Mouse (Mus musculus) stomach, postnatal 0 days (tissue): ENCODE measurements around the gene Pcca. TPM values are rescaled to one million over a fixed set of nuclear protein-coding genes. Genes with fewer than 3 reads are reported as not detected.

Experiments used
- ATAC-seq: fragments of 200-750 bp; cut with Nextera tagmentation; 2 replicates; pipeline ENCODE4 v1.8.0; 2017; ENCODE audit not compliant: low FRiP score, low TSS enrichment
- DNase-seq: peaks from one replicate; pipeline ENCODE4 v3.0.0-alpha.2; 2016; ENCODE audit warnings: low spot score
- H3K27ac ChIP-seq: fragments of 300-500 bp; sonication (generic); replicated peaks from 2 replicates; pipeline ENCODE4 v1.5.1; 2014; ENCODE audit warnings: mild to moderate bottlenecking, control low read depth
- H3K27me3 ChIP-seq: fragments of 300-500 bp; sonication (generic); 2 replicates; pipeline ENCODE4 v1.6.1; 2014; ENCODE audit warnings: low read length; ENCODE audit not compliant: control insufficient read depth, insufficient read depth
- H3K36me3 ChIP-seq: fragments of 300-500 bp; sonication (generic); 2 replicates; pipeline ENCODE4 v1.6.1; 2014; ENCODE audit warnings: low read length, mixed read lengths; ENCODE audit not compliant: control insufficient read depth, insufficient read depth
- H3K4me1 ChIP-seq: fragments of 300-500 bp; sonication (generic); replicated peaks from 2 replicates; pipeline ENCODE4 v1.6.1; 2014; ENCODE audit warnings: antibody characterized with exemption; ENCODE audit not compliant: control insufficient read depth, insufficient read depth
- H3K4me2 ChIP-seq: fragments of 300-500 bp; sonication (generic); replicated peaks from 2 replicates; pipeline ENCODE4 v1.6.1; 2014; ENCODE audit warnings: low read depth, mild to moderate bottlenecking, control low read depth, moderate library complexity
- H3K4me3 ChIP-seq: fragments of 300-500 bp; sonication (generic); 2 replicates; pipeline ENCODE4 v1.5.1; 2014; ENCODE audit warnings: low read depth, low read length, control low read depth
- H3K9ac ChIP-seq: fragments of 300-500 bp; sonication (generic); 2 replicates; pipeline ENCODE4 v1.6.1; 2014; ENCODE audit warnings: mild to moderate bottlenecking, low read length, control low read depth, mixed read lengths
- H3K9me3 ChIP-seq: fragments of 300-500 bp; sonication (generic); 2 replicates; pipeline ENCODE4 v1.6.1; 2016; ENCODE audit warnings: low read length; ENCODE audit not compliant: control insufficient read depth
- CTCF ChIP-seq: IDR thresholded peaks from 2 replicates; pipeline ENCODE4 v1.5.1; 2016; ENCODE audit warnings: antibody characterized with exemption, low read depth, mild to moderate bottlenecking, moderate library complexity
- EP300 ChIP-seq: optimal IDR thresholded peaks from 2 replicates; pipeline ENCODE3; 2016; ENCODE audit warnings: antibody characterized with exemption
- WGBS: fragments of 180-500 bp; shearing (Covaris S2); extraction: QIAGEN DNeasy Blood & Tissue Kit; methylation state at CpG from one replicate; pipeline ENCODE4 v1.1.7; 2014; 5-methylcytosine and 5-hydroxymethylcytosine counted together
- polyA plus RNA-seq: library from polyadenylated mRNA; unstranded; fragments of >200 nt; fragmentation: Nextera tagmentation; extraction: Ambion mirVana; gene quantifications from 2 replicates; pipeline ENCODE4 v1.2.1, GENCODE M21; 2015

Pcca gene
- polyA plus RNA-seq, 1 experiment from 2014 or later: 8.2 TPM

DNA sequence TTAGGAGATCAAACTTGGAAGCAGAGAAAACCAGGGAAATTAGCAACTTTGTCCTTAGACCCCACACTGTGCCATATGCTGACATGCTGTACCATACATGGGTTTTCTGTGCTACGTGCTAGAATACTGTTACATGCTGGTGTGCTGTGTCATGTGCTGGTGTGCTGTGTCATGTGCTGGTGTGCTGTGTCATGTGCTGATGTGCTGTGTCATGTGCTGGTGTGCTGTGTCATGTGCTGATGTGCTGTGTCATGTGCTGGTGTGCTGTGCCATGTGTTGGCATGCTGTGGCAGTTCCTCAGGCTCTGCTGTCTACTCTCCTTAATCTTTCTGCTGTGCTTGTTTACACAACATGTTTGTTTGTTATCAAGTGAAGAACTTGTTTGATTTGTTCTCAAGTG lies 157.4 kb downstream of the Pcca start:
- ATAC-seq: no peak
- Histone ChIP-seq H3K4me2 (no peak overlapping the region), H3K27me3 (no peaks in the 10 kb centered on the region), H3K4me3 (no peak overlapping the region), H3K27ac (no peak overlapping the region), H3K36me3 (no peaks in the 10 kb centered on the region), H3K9ac (no peak overlapping the region), H3K4me1 (no peaks in the 10 kb centered on the region), H3K9me3 (no peaks in the 10 kb centered on the region)
- 93% methylated on average over 1 of the region's 1 CpGs for WGBS
- no peak for TF ChIP-seq CTCF
- TF ChIP-seq EP300: no peak
- DNase-seq: no peak

DNA sequence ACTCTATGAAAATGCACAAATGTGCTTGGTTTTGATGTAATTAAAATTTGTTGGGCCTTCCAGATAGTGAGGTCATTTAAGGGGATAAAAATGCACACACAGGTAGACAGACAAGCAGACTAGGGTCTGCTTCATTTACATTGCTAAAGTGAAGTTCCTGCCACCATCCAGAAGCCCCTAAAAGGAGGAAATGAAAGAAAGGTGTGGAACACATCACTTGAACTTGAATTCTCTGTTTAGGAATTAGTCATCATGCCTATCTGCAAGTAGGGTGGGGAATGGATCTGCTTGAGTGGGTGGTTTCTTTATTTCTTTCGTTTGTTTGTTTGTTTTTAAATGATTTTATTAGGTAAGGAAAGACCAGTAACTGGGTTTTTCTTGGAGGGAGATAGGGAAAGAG lies 166.2 kb downstream of the Pcca start:
- Histone ChIP-seq H3K9me3 (no peaks in the 10 kb centered on the region), H3K9ac (no peak overlapping the region), H3K4me3 (no peak overlapping the region), H3K4me1 (no peaks in the 10 kb centered on the region), H3K36me3 (no peaks in the 10 kb centered on the region), H3K4me2 (no peak overlapping the region), H3K27ac (no peak overlapping the region), H3K27me3 (no peaks in the 10 kb centered on the region)
- ATAC-seq (no peak), DNase-seq (no peak)
- TF ChIP-seq CTCF (no peak), EP300 (no peak)
- WGBS: 64% methylated on average over 1 of the region's 1 CpGs

DNA sequence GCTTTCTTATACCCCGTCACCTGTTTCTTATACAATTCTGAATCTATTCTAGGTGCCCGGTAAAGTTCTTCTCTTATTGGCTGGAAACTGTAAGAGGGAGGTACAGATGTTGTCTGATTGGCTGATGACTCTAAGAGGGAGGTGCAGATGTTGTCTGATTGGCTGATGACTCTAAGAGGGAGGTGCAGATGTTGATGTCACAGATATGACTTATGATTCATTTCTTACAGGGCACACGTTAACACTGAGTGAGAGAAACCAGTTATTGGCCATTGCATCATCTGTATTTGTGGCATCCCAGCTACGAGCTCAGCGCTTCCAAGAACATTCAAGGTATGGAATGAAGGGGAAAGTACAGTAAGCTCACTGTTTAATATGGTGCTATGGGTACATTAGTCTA lies 179.7 kb downstream of the Pcca start:
- Histone ChIP-seq H3K9ac (no peak overlapping the region), H3K4me3 (no peak overlapping the region), H3K36me3 (no peaks in the 10 kb centered on the region), H3K4me1 (no peaks in the 10 kb centered on the region), H3K27ac (no peak overlapping the region), H3K4me2 (no peak overlapping the region), H3K27me3 (no peaks in the 10 kb centered on the region), H3K9me3 (no peaks in the 10 kb centered on the region)
- DNase-seq (no peak), ATAC-seq (no peak)
- WGBS: 89% methylated on average over 5 of the region's 5 CpGs
- no peak for TF ChIP-seq EP300
- no peak for TF ChIP-seq CTCF

DNA sequence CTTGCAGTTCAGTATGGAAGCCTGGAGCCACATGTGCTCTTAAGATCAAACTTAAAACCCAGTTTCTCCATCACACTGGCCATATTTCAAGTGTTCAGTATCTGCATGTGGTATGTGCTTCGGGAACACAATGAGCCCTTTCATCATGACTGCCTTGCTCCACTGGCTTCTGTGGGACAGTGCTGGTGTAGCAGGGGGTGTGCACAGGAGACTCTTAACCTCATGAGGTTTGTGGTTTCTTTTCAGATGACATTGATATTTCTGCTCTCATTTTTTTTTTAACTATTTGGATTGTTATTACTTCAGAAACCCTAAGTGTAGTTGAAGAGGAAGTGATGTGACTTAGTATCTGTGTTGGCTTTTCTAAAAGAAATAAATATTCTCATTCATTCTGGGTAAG lies 180.8 kb downstream of the Pcca start:
- DNase-seq (no peak), ATAC-seq (no peak)
- Histone ChIP-seq H3K9ac (no peak overlapping the region), H3K27ac (no peak overlapping the region), H3K4me1 (no peaks in the 10 kb centered on the region), H3K36me3 (no peaks in the 10 kb centered on the region), H3K27me3 (no peaks in the 10 kb centered on the region), H3K4me2 (no peak overlapping the region), H3K9me3 (no peaks in the 10 kb centered on the region), H3K4me3 (no peak overlapping the region)
- WGBS: 70% methylated on average over 1 of the region's 1 CpGs
- TF ChIP-seq CTCF (no peak), EP300 (no peak)

DNA sequence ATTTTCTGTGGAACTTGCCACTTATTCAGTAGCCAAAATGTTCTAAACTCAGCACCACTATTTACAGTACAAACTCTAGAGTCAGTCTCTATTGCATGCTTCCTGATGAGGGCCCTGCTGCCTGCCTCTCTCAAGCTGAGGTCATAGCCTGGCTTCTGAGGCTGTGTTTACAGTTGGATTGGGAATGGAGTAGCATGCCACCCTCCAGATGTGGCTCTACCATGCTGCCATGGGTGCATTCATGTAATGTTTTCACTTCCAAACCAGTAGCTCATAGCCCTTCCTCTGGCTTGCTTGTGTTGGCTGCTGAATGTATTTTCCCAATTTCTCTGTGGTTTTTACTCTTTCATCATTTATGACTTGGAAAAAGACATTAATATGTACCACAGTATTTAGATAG lies 181.9 kb downstream of the Pcca start:
- no peaks in the 10 kb centered on the region for H3K27me3 ChIP-seq
- H3K9ac ChIP-seq: no peak overlapping the region
- H3K4me2 ChIP-seq: no peak overlapping the region
- H3K4me3 ChIP-seq: no peak overlapping the region
- ATAC-seq (no peak), DNase-seq (no peak)
- H3K36me3 ChIP-seq: no peaks in the 10 kb centered on the region
- H3K27ac ChIP-seq: no peak overlapping the region
- no peaks in the 10 kb centered on the region for H3K9me3 ChIP-seq
- TF ChIP-seq EP300: no peak
- TF ChIP-seq CTCF: no peak
- H3K4me1 ChIP-seq: no peaks in the 10 kb centered on the region

DNA sequence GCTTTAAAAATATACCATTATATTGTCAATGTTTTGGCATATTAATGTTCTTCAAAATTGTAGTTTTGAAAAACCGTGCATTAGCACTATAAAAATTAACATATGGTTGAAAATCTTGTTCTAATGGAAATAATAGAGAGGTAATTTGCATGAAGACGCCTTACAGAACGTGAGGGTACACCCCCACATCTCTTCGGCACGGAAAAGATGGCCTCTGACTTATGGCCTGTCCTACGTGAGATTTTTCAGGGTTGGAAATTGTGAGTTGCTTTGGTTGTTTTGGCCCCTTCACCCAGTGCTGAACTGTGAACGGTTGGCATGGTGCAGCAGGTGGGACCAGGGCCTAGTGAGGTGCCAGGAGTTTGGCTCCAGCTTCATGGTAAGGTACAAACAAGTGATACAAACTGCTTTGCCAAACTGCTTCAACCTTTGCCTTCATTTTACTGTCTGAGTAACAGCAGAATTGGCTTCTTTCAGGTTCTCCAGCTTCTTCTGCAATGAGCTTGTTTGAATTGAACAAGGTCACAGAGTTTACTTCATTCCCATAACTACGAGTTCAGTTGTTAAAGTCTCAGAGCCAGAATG lies 185.5 kb downstream of the Pcca start:
- no peak overlapping the region for H3K4me2 ChIP-seq
- H3K4me3 ChIP-seq: no peak overlapping the region
- no peaks in the 10 kb centered on the region for H3K36me3 ChIP-seq
- no peaks in the 10 kb centered on the region for H3K27me3 ChIP-seq
- H3K27ac ChIP-seq: no peak overlapping the region
- 88% methylated on average over 8 of the region's 8 CpGs for WGBS
- no peak for TF ChIP-seq EP300
- no peak for ATAC-seq
- H3K9me3 ChIP-seq: no peaks in the 10 kb centered on the region
- DNase-seq: no peak
- no peak overlapping the region for H3K9ac ChIP-seq
- no peaks in the 10 kb centered on the region for H3K4me1 ChIP-seq
